In the genomic region with DNA sequence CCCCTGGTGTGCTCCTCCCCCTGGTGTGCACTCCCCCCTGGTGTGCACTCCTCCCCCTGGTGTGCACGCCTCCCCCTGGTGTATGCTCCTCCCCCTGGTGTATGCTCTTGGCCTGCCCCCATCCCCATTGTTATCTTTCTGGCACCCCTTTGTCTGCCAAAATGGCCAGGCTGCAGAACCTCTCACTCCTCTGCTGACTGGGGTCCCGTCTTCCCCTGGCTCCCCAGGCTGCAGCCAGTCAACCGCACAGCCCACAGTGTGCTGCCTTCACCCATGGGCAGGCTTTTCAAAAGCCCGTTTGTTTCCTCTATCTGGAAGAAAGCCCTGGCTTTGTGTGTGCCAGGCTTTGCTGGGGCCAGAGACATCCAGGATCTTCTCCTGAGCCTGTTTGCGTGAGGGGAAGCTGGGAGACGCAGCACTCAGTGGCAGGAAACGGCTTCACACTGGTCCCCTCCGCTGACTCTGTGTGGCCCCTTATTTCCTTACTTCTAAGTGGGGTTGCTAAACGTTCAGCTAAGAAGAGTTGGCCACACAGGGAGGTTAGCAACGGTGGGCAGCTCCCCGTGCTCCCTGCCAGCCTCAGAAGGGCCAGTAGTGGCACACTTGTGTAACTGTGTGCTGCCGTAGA, we compare ENCODE assay signal across 8 mouse cellular contexts.
DNase-seq lines count a peak whose midpoint lies in the region; ATAC-seq lines count a peak whose summit lies in the region.

No protein-coding gene starts in this region.

- H3K36me3 ChIP-seq in forebrain, embryonic 10.5 days (replicated peaks), result peaks cover 33% of the 10 kb centered on the region
- peaks cover 11% of the 10 kb centered on the region for H3K36me3 ChIP-seq in intestine, embryonic 14.5 days (ENCODE audit: control insufficient read depth, insufficient read depth, low read length)
- H3K36me3 ChIP-seq in splenic B cell, adult 2 months (ENCODE audit: control insufficient read depth, insufficient read depth, low read length, poor library complexity, severe bottlenecking), result no peaks in the 10 kb centered on the region; the same call in none of the 2 replicates

- peak overlapping the region; percentile 87 for H3K27ac ChIP-seq in forebrain, embryonic 10.5 days
- H3K27ac ChIP-seq in intestine, embryonic 14.5 days (ENCODE audit: low read depth), result peak overlapping the region; percentile 77; the same call in 1 of the 2 replicates

- H3K4me1 ChIP-seq in forebrain, embryonic 10.5 days, result peaks cover 73% of the 10 kb centered on the region
- H3K4me1 ChIP-seq in intestine, embryonic 14.5 days (replicated peaks; ENCODE audit: control insufficient read depth, insufficient read depth, low read length), result peaks cover 23% of the 10 kb centered on the region

- WGBS in forebrain, embryonic 10.5 days, result 13% methylated on average over 11 of the region's 12 CpGs
- WGBS in intestine, embryonic 14.5 days, result 31% methylated on average over 11 of the region's 12 CpGs

- H3K4me3 ChIP-seq in forebrain, embryonic 10.5 days, result peak overlapping the region; percentile 22; the same call in 1 of the 2 replicates
- no peak overlapping the region for H3K4me3 ChIP-seq in intestine, embryonic 14.5 days (ENCODE audit: low read depth, low read length)

- H3K4me2 ChIP-seq in intestine, embryonic 14.5 days (ENCODE audit: low read length), result peak overlapping the region; percentile 25

- H3K9ac ChIP-seq in intestine, embryonic 14.5 days (ENCODE audit: low read length), result peak overlapping the region; percentile 27; the same call in 1 of the 2 replicates

- no peaks in the 10 kb centered on the region for H3K27me3 ChIP-seq in forebrain, embryonic 10.5 days (ENCODE audit: poor library complexity, severe bottlenecking)
- H3K27me3 ChIP-seq in intestine, embryonic 14.5 days (replicated peaks; ENCODE audit: control insufficient read depth, insufficient read depth, low read length), result no peaks in the 10 kb centered on the region
- H3K27me3 ChIP-seq in splenic B cell, adult 2 months (ENCODE audit: control insufficient read depth, insufficient read depth, low read length, poor library complexity, severe bottlenecking), result no peaks in the 10 kb centered on the region

- no peaks in the 10 kb centered on the region for H3K9me3 ChIP-seq in forebrain, embryonic 10.5 days
- H3K9me3 ChIP-seq in intestine, embryonic 14.5 days (ENCODE audit: control insufficient read depth, low read length), result no peaks in the 10 kb centered on the region

- peak; percentile 35 for ATAC-seq in frontal cortex, adult (ENCODE audit: low TSS enrichment)
- ATAC-seq in intestine, embryonic 14.5 days (replicated peaks; ENCODE audit: low FRiP score, low TSS enrichment, low read depth), result no peak

- DNase-seq in frontal cortex, postnatal 36 days (ENCODE audit: low spot score in 2 of 2), result no peak
- peak; percentile 53 for DNase-seq in adipocyte (ENCODE audit: low spot score)
- DNase-seq in forebrain, embryonic 10.5 days (ENCODE audit: extremely low spot score, low spot score), result peak; percentile 26
- DNase-seq in intestine, embryonic 14.5 days (ENCODE audit: low spot score), result no peak
- DNase-seq in lung, postnatal 4 days, result peak; percentile 43 to 58
- peak; percentile 52 for DNase-seq in splenic B cell, adult 2 months (ENCODE audit: low read depth, low spot score)
- DNase-seq in adrenal gland, adult 8-10 months, result no peak

Comparison
In these comparisons a context has a peak if more than half of its experiments do, and no peak if none do; other contexts are left out.
1. DNase-seq: peak in adipocyte (single experiment), forebrain, embryonic 10.5 days (single experiment), lung, postnatal 4 days (2 of 2) and splenic B cell, adult 2 months (single experiment); none in frontal cortex, postnatal 36 days (0 of 2), intestine, embryonic 14.5 days (single experiment) and adrenal gland, adult 8-10 months (single experiment).